Mouse (Mus musculus) bone marrow macrophage, adult 2 months (primary cell): ENCODE data around the gene Arhgef19.

ENCODE experiments used
- CTCF ChIP-seq: IDR thresholded peaks from 2 replicates; pipeline ENCODE4 v1.5.1; 2012; ENCODE audit warnings: low read depth, mild to moderate bottlenecking, low read length, moderate library complexity
- POLR2A ChIP-seq: IDR thresholded peaks from 2 replicates; pipeline ENCODE4 v1.6.1; 2012; ENCODE audit warnings: mild to moderate bottlenecking, low read depth, low read length, borderline replicate concordance

- TF ChIP-seq CTCF (no peak), POLR2A (no peak)
These were observed 20.9 kb downstream of the Arhgef19 start for GRCm38 (mm10) chr4:141260007-141260723.
